Mouse (Mus musculus) liver, embryonic 15.5 days (tissue): ENCODE measurements around the gene Hpse. TPM values are rescaled to one million over a fixed set of nuclear protein-coding genes. Genes with fewer than 3 reads are reported as not detected.
A peak's percentile ranks its signal among the peaks of the same experiment; 100 is the strongest.

ENCODE experiments used
- ATAC-seq: fragments of 200-750 bp; cut with Nextera tagmentation; 2 replicates; pipeline ENCODE4 v1.8.0; 2017; ENCODE audit warnings: moderate number of reproducible peaks, mild to moderate bottlenecking, moderate library complexity; ENCODE audit not compliant: insufficient read depth
- H3K27ac ChIP-seq: fragments of 300-500 bp; sonication (generic); replicated peaks from 2 replicates; pipeline ENCODE4 v1.5.1; 2015; ENCODE audit warnings: mild to moderate bottlenecking, inconsistent platforms
- H3K27me3 ChIP-seq: fragments of 300-500 bp; sonication (generic); 2 replicates; pipeline ENCODE4 v1.6.1; 2015; ENCODE audit warnings: mild to moderate bottlenecking, inconsistent platforms
- H3K36me3 ChIP-seq: fragments of 300-500 bp; sonication (generic); replicated peaks from 2 replicates; pipeline ENCODE4 v1.6.1; 2015; ENCODE audit warnings: moderate library complexity, mild to moderate bottlenecking, inconsistent platforms
- H3K4me1 ChIP-seq: fragments of 300-500 bp; sonication (generic); replicated peaks from 2 replicates; pipeline ENCODE4 v1.6.1; 2015; ENCODE audit warnings: inconsistent platforms
- H3K4me2 ChIP-seq: fragments of 300-500 bp; sonication (generic); 2 replicates; pipeline ENCODE4 v1.6.1; 2015; ENCODE audit warnings: moderate library complexity, mild to moderate bottlenecking, inconsistent platforms
- H3K4me3 ChIP-seq: fragments of 300-500 bp; sonication (generic); replicated peaks from 2 replicates; pipeline ENCODE4 v1.5.1; 2015; ENCODE audit warnings: mild to moderate bottlenecking, inconsistent platforms
- H3K9ac ChIP-seq: fragments of 300-500 bp; sonication (generic); 2 replicates; pipeline ENCODE4 v1.6.1; 2015; ENCODE audit warnings: moderate library complexity, mild to moderate bottlenecking, inconsistent platforms
- H3K9me3 ChIP-seq: fragments of 300-500 bp; sonication (generic); replicated peaks from 2 replicates; pipeline ENCODE4 v1.6.1; 2016; ENCODE audit warnings: inconsistent platforms
- WGBS: fragments of 180-500 bp; shearing (Covaris S2); methylation state at CpG from one replicate; pipeline ENCODE4 v1.1.7; 2015; ENCODE audit warnings: mixed read lengths; ENCODE audit not compliant: insufficient replicate concordance; 5-methylcytosine and 5-hydroxymethylcytosine counted together
- polyA plus RNA-seq: library from polyadenylated mRNA; unstranded; fragments of >200 nt; fragmentation: Nextera tagmentation; extraction: Ambion mirVana; gene quantifications from 2 replicates; pipeline ENCODE4 v1.2.1, GENCODE M21; 2015

The Hpse gene
- polyA plus RNA-seq, 1 experiment from 2014 or later, result 1.6 TPM

GRCm38 (mm10) chr5:100685631-100686030 is 33.9 kb downstream of the Hpse start:
- H3K4me3 ChIP-seq, result no peak overlapping the region
- WGBS, result 53% methylated on average over 4 of the region's 4 CpGs
- H3K27ac ChIP-seq, result no peak overlapping the region
- H3K4me2 ChIP-seq, result no peak overlapping the region
- no peaks in the 10 kb centered on the region for H3K36me3 ChIP-seq
- H3K9me3 ChIP-seq, result no peaks in the 10 kb centered on the region
- H3K9ac ChIP-seq, result no peak overlapping the region
- H3K27me3 ChIP-seq, result no peaks in the 10 kb centered on the region; the same call in 1 of the 2 replicates
- no peaks in the 10 kb centered on the region for H3K4me1 ChIP-seq
- ATAC-seq, result no peak

- Histone ChIP-seq H3K4me2 (no peak overlapping the region), H3K27me3 (no peaks in the 10 kb centered on the region; the same call in 1 of the 2 replicates), H3K9ac (no peak overlapping the region), H3K27ac (no peak overlapping the region), H3K9me3 (no peaks in the 10 kb centered on the region), H3K4me1 (no peaks in the 10 kb centered on the region), H3K36me3 (no peaks in the 10 kb centered on the region), H3K4me3 (no peak overlapping the region)
- no peak for ATAC-seq
- WGBS, result 66% methylated on average over 6 of the region's 6 CpGs
Observed at GRCm38 (mm10) chr5:100680542-100680933, 39.0 kb downstream of the Hpse start.

- H3K4me3 ChIP-seq, result no peak overlapping the region
- peaks cover 2% of the 10 kb centered on the region for H3K4me1 ChIP-seq
- no peaks in the 10 kb centered on the region; the same call in 1 of the 2 replicates for H3K27me3 ChIP-seq
- ATAC-seq, result no peak
- H3K27ac ChIP-seq, result no peak overlapping the region
- no peaks in the 10 kb centered on the region for H3K36me3 ChIP-seq
- no peak overlapping the region for H3K4me2 ChIP-seq
- H3K9ac ChIP-seq, result no peak overlapping the region
- H3K9me3 ChIP-seq, result no peaks in the 10 kb centered on the region
- 69% methylated on average over 18 of the region's 18 CpGs for WGBS
Observed at GRCm38 (mm10) chr5:100679911-100680541, 39.5 kb downstream of the Hpse start.

- Histone ChIP-seq H3K9me3 (no peaks in the 10 kb centered on the region), H3K4me3 (peak within 1 kb of the TSS; percentile 82), H3K4me1 (peaks cover 33% of the 10 kb centered on the region), H3K27me3 (no peaks in the 10 kb centered on the region), H3K36me3 (0 out of 2 replicates have a peak, but pooled peaks cover 5% of the 10 kb centered on the region), H3K9ac (peak within 1 kb of the TSS; percentile 77), H3K4me2 (peak within 1 kb of the TSS; percentile 90), H3K27ac (peak within 1 kb of the TSS; percentile 80)
- ATAC-seq, result peak; percentile 37; the same call in 1 of the 2 replicates
- 6% methylated on average over 17 of the region's 17 CpGs for WGBS
Observed at GRCm38 (mm10) chr5:100674711-100675376, 44.7 kb downstream of the Hpse start, which contains the start of gene Coq2. TSS of gene Coq2 (minus strand) at chr5:100675140.

- WGBS, result under 1% methylated on average over 71 of the region's 71 CpGs
- Histone ChIP-seq H3K4me2 (peak overlapping the region; percentile 90), H3K9me3 (no peaks in the 10 kb centered on the region), H3K4me1 (peaks cover 33% of the 10 kb centered on the region), H3K27ac (peak overlapping the region; percentile 80), H3K4me3 (peak overlapping the region; percentile 82), H3K36me3 (0 out of 2 replicates have a peak, but pooled peaks cover 6% of the 10 kb centered on the region), H3K9ac (peak overlapping the region; percentile 77), H3K27me3 (no peaks in the 10 kb centered on the region)
- ATAC-seq, result peak; percentile 96
Observed at GRCm38 (mm10) chr5:100673745-100674486, 45.6 kb downstream of the Hpse start.

- ATAC-seq, result no peak
- Histone ChIP-seq H3K4me3 (peak overlapping the region; percentile 6; the same call in 1 of the 2 replicates), H3K4me1 (peaks cover 33% of the 10 kb centered on the region), H3K4me2 (peak overlapping the region; percentile 90; the same call in 1 of the 2 replicates), H3K27me3 (no peaks in the 10 kb centered on the region), H3K36me3 (peaks cover 11% of the 10 kb centered on the region), H3K9ac (no peak overlapping the region), H3K9me3 (no peaks in the 10 kb centered on the region), H3K27ac (no peak overlapping the region)
- WGBS, result 67% methylated on average over 4 of the region's 4 CpGs
Observed at GRCm38 (mm10) chr5:100672403-100672802, 47.1 kb downstream of the Hpse start.

- Histone ChIP-seq H3K27ac (no peak overlapping the region), H3K9me3 (no peaks in the 10 kb centered on the region), H3K36me3 (peaks cover 16% of the 10 kb centered on the region), H3K27me3 (no peaks in the 10 kb centered on the region), H3K4me3 (no peak overlapping the region), H3K9ac (no peak overlapping the region), H3K4me1 (peaks cover 33% of the 10 kb centered on the region), H3K4me2 (no peak overlapping the region)
- 44% methylated on average over 3 of the region's 3 CpGs for WGBS
- ATAC-seq, result no peak
Observed at GRCm38 (mm10) chr5:100671897-100672296, 47.6 kb downstream of the Hpse start.

GRCm38 (mm10) chr5:100671398-100671797 is 48.1 kb downstream of the Hpse start:
- Histone ChIP-seq H3K9me3 (no peaks in the 10 kb centered on the region), H3K36me3 (peaks cover 18% of the 10 kb centered on the region), H3K27ac (no peak overlapping the region), H3K4me3 (no peak overlapping the region), H3K9ac (no peak overlapping the region), H3K27me3 (no peaks in the 10 kb centered on the region), H3K4me2 (no peak overlapping the region), H3K4me1 (peaks cover 33% of the 10 kb centered on the region)
- 16% methylated on average over 5 of the region's 5 CpGs for WGBS
- ATAC-seq, result no peak

GRCm38 (mm10) chr5:100666965-100667364 is 52.6 kb downstream of the Hpse start:
- WGBS, result 52% methylated on average over 1 of the region's 1 CpGs
- no peak for ATAC-seq
- H3K4me3 ChIP-seq, result no peak overlapping the region
- peaks cover 47% of the 10 kb centered on the region for H3K36me3 ChIP-seq
- H3K27ac ChIP-seq, result no peak overlapping the region
- H3K4me1 ChIP-seq, result peaks cover 12% of the 10 kb centered on the region
- H3K4me2 ChIP-seq, result no peak overlapping the region
- no peak overlapping the region for H3K9ac ChIP-seq
- no peaks in the 10 kb centered on the region for H3K27me3 ChIP-seq
- H3K9me3 ChIP-seq, result no peaks in the 10 kb centered on the region

GRCm38 (mm10) chr5:100663854-100664253 is 55.7 kb downstream of the Hpse start:
- no peaks in the 10 kb centered on the region for H3K27me3 ChIP-seq
- no peak overlapping the region for H3K4me2 ChIP-seq
- no peaks in the 10 kb centered on the region for H3K9me3 ChIP-seq
- no peak overlapping the region for H3K9ac ChIP-seq
- H3K4me3 ChIP-seq, result no peak overlapping the region
- WGBS, result 40% methylated on average over 5 of the region's 5 CpGs
- peaks cover 65% of the 10 kb centered on the region for H3K36me3 ChIP-seq
- ATAC-seq, result no peak
- H3K27ac ChIP-seq, result no peak overlapping the region
- H3K4me1 ChIP-seq, result peaks cover 8% of the 10 kb centered on the region

- Histone ChIP-seq H3K4me2 (no peak overlapping the region), H3K9me3 (no peaks in the 10 kb centered on the region), H3K27ac (peak overlapping the region; percentile 11; the same call in 1 of the 2 replicates), H3K9ac (no peak overlapping the region), H3K27me3 (no peaks in the 10 kb centered on the region), H3K36me3 (peaks cover 71% of the 10 kb centered on the region), H3K4me1 (peaks cover 8% of the 10 kb centered on the region), H3K4me3 (no peak overlapping the region)
- 73% methylated on average over 6 of the region's 6 CpGs for WGBS
- ATAC-seq, result no peak
Observed at GRCm38 (mm10) chr5:100663011-100663410, 56.5 kb downstream of the Hpse start.
